Mouse (Mus musculus) thymus, postnatal 10 days (tissue): ENCODE data around the gene 1810009A15Rik.
"Not testable (repeated sequence)": the region's sequence is repeated elsewhere in the genome, so short reads cannot be mapped to it uniquely, and the experiment has no call there.

Experiments used
- DNase-seq, 2 experiments: peaks; one replicate each; pipeline ENCODE4 v3.0.0; 2021; ENCODE audit warnings: low spot score in 2 of 2

The 1810009A15Rik gene

DNA sequence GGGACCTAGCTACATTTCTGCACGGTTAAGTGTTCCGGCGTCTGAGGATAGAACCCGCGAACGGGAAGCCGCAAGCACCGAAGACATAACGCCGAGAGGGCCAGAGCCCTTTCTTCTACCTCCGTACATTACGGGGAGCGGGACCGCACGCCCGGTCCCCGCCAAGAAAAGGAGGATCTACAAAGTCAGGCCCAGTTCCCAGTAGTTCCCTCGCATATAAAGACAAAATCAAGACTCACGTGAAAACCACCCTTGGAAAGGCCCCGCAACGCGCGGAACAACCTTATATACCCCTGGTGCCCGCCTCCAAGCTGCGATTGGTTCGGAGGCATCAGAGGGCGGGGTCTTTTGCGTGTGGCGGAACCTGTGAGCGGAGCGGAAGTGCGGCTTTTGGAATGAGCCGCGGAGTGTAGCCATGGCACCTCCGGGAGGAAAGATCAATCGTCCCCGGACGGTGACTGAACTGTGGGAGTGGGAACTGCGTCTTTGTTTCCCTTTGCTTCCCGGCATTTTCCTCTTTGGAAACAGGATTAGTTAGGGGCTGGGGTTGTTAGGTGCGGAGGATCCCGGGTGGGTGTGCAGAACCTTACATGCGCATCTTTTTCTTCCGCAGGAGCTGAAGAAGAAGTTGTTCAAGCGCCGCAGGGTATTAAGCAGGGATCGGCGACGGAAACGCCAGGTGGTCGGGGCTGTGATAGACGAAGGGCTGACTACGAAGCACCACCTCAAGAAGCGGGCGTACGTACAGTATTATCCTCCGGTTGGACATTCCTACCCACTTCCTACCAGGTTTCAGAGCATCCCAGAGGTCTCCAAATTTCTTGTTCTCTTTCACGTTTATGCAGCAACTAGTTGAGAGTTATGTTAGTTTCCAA, at the start of gene 1810009A15Rik, which contains the start of gene Gm49416:
Gene 1810009A15Rik, plus strand, starts transcription at position 343 of the 875 bp plus-strand sequence.
Gene Gm49416, plus strand, starts transcription at position 416 of the 875 bp plus-strand sequence.
- peak; percentile 94 to 96 for DNase-seq

- no peak for DNase-seq
These were observed 49.3 kb upstream of the 1810009A15Rik start, which contains the start of gene Gng3 for GRCm38 (mm10) chr19:8839103-8839907. Gng3 (minus strand) TSS chr19:8839194.

- DNase-seq, result peak; percentile 22 to 40
These were observed 48.5 kb upstream of the 1810009A15Rik start for GRCm38 (mm10) chr19:8839908-8840791.

- no peak for DNase-seq
These were observed 47.6 kb upstream of the 1810009A15Rik start for GRCm38 (mm10) chr19:8841012-8841411.

DNA sequence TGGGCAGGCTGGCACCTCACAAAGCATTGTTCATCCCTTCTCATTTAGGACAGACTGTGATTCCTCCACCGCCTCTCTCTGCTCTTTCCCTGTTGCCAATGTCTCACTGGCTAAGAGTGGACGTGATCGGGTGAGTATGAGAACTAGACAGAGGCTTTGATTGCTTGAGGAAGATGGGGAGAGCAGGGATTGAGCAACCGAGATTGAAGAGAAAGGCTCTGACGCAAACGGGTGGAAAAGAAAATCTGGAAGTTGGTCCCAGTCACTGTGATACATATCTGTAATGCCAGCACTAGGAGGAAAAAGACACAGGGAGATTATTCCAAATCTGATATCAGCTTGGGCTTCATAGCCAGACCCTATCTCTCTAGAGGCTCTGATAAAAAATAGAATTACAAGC, 45.7 kb upstream of the 1810009A15Rik start:
- no peak for DNase-seq

GRCm38 (mm10) chr19:8844371-8845129, 44.1 kb upstream of the 1810009A15Rik start:
- peak; percentile 53 to 87 for DNase-seq

GRCm38 (mm10) chr19:8848356-8848755, 40.3 kb upstream of the 1810009A15Rik start:
- DNase-seq, result no peak

DNA sequence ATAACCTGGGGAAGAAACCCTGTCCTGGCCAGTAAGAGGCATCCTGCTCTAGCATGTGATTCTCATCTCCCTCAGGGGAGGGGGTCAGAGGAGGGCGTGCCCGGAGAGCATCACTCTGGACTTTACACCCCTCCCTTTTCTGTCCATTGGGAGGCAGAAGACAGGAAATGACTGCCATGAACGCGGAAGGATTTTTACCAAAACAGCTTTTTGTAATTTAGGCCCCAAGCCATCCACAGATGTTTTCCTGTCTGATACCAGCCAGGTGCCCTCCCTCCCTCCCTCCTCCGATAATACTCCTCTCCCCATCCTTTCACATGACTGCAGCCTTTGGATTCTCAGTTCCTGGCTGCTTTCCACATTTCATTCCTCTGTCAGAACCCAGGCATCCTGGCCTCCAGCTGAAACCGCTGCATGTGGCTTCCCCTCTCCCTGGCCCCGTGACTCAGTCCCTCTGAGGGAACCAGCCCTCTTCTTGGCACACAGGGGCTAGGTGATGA, 38.2 kb upstream of the 1810009A15Rik start, which contains the start of gene Lrrn4cl:
Gene Lrrn4cl, plus strand, starts transcription at position 367 of the 500 bp plus-strand sequence.
- DNase-seq, result no peak

DNA sequence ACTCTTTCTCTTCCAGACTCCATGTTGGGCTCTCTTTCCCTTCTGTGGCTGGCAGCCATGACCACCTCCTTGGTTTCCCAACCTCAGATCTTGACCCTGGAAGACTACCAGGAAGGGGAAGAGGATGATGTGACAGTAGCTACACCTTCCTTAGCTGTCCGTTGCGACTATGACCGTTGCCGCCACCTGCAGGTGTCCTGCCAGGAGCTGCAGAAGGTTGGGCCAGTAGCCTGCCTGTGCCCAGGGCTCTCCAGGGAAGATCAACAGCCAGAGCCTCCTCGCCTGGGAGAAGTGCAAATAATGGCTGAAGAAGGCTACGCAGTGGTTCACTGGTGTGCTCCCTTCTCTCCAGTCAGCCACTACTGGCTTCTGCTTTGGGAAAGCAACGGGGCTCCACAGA, 37.0 kb upstream of the 1810009A15Rik start:
- no peak for DNase-seq

DNA sequence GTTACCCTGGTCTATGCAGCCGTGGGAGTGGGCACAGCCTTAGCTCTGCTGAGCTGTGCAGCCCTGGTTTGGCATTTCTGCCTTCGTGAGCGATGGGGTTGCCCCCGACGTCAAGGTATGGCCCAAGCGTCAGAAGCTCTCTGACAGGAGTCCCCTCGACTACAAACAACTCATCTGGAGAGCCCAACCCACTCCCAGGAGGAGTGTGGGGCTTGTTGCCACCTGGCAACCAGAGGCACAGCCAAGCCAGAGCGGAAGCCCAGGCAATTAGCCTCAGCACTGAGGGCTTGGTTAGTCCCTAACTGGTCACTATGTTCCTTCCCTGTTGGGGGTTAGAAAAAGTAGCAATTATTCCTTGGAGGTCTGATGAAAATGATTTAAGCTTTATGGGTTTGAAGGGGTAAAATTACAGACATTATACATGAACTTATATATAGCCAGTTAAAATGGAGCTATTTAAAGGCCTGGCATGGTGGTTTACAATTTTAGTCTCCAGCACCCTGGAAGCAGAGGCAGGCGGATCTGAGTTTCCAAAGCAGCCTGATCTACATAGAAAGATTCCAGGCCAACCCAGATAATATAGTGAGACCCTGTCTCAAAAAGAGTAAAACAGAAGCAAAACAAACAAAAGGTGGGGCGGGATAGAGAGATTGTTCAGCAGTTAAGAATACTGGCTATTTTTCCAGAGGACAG, 36.3 kb upstream of the 1810009A15Rik start:
- DNase-seq, result no peak

DNA sequence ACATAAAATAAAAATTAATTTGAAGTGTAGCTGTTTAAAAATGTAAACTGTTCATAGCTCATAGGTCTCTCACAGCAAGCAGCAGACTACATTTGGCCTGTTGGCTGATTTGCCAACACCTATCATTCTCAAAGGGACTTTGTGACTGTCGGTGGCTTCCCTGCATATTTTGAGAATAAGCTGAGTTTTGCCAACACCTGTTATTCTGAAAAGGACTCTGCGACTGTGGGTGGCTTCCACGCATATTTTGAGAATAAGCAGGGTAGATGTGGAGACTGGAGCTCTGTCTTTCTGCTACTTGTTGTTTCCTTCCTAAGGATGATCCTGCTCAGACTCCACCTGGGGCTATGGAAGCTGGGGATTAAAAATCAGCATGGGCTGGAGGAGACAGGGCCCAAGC, 35.5 kb upstream of the 1810009A15Rik start:
- no peak for DNase-seq

DNA sequence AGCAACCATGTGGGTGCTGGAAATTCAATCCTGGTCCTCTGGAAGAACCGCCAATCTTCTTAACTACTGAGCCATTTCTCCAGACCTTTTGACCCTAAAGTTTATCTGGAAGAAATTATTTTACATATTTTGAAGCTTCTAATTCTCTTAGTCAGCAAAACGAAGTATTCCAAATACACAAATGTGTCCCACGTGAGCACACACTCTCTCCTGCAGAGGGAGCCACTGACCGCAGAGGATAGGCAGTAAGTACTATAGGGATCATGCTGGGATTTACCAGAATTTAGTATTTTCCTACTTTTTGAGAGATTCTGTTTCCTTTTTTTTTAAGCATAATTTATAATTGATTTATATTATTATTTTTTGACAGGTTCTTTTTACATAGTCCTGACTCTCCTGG, 31.0 kb upstream of the 1810009A15Rik start:
- peak in 1 of 2 experiments; percentile 55 for DNase-seq

DNA sequence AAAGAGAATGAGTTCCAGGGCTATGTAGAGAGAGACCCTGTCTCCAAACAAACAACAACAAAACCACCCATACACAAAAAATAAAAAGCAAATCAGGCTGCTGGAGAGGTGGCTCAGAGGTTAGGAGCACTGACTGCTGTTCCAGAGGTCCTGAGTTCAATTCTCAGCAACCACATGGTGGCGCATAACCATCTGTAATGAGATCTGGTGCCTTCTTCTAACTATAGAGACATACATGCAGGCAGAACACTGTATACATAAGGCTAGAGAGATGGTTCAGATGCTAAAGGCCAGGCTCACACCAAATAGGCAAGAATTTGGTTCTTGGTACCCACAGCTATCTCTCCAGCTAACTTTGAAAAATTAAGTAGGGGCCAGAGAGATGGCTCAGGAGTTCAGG, 29.6 kb upstream of the 1810009A15Rik start:
- DNase-seq, result peak; percentile 42 to 51

GRCm38 (mm10) chr19:8864265-8864664, 24.4 kb upstream of the 1810009A15Rik start:
- DNase-seq, result no peak

- not testable (repeated sequence) for DNase-seq
These were observed 18.3 kb upstream of the 1810009A15Rik start for GRCm38 (mm10) chr19:8870381-8870780.

- DNase-seq, result no peak
These were observed 17.8 kb upstream of the 1810009A15Rik start for GRCm38 (mm10) chr19:8870838-8871237.

DNA sequence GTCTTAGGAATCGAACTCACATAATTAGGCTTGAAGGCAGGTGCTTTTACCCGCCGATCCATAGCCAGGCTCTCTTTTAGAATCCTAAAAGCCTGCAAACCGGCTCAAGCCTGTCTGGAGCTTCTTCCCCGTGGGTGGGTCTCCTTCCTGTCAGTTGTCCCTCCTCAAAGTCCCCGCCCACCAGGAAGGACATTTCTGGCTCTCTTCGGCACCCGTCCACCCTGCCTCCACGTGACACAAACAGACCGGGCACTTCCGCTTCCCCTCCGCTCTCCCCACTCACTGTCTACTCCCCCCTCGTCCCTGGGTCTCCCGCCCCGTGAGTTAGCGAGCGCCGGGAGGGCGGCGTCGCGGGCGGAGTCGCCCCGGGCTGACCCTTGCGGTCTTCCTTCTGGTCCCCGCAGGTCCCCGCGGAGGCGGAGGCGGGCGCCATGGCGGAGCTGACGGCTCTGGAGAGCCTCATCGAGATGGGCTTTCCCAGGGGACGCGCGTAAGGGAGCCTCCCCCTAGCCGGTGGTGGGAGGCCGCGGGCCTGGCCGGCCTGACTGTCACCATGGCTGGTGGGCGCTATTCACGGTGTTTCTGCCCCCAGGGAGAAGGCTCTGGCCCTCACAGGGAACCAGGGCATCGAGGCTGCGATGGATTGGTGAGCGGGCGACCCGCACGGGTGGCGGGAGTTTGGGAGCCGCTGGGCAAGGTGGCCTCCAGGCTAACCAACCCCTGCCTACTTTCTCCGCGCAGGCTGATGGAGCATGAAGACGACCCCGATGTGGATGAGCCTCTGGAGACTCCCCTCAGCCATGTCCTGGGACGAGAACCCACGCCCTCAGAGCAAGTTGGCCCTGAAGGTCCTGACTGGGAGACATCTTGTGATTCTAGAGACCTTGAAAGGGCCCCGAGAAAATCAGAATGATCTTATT, 17.1 kb upstream of the 1810009A15Rik start, which contains the start of gene Ubxn1:
Gene Ubxn1, plus strand, starts transcription at position 230 of the 920 bp plus-strand sequence.
- peak; percentile 93 to 95 for DNase-seq

DNA sequence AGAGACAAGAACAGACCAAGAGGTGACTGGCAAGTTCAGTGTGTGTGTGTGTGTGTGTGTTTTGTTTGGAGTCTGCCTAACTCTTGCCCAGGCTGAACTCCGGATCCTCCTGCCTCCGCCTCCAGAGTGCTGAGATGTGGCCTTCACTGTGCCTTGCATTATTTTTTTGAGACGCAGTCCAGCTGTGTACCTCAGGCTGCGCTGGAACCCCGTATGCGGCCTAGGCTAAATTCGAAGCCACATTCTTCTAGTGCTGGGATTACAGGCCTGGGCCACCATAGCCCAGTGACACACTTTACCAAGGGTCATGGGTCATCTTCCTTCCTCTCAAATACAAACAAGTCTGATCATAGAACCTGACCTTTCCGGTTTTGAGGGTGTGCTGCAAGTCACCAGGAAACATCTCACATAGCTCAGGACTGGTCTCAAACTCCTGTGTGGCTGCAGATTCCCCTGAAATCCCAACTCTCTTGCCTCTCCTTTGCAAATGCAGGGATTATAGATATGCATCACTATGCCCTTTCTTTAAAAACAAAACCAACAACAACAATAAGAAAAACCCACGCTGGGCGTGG, 16.3 kb upstream of the 1810009A15Rik start:
- no peak for DNase-seq
